Mouse (Mus musculus): ENCODE results near the gene Nnat. TPM values are rescaled to one million over a fixed set of nuclear protein-coding genes. Genes with fewer than 3 reads are reported as not detected.

The Nnat gene
- total RNA-seq, 2 experiments from 2014 or later, result 188 to 255 TPM

DNA sequence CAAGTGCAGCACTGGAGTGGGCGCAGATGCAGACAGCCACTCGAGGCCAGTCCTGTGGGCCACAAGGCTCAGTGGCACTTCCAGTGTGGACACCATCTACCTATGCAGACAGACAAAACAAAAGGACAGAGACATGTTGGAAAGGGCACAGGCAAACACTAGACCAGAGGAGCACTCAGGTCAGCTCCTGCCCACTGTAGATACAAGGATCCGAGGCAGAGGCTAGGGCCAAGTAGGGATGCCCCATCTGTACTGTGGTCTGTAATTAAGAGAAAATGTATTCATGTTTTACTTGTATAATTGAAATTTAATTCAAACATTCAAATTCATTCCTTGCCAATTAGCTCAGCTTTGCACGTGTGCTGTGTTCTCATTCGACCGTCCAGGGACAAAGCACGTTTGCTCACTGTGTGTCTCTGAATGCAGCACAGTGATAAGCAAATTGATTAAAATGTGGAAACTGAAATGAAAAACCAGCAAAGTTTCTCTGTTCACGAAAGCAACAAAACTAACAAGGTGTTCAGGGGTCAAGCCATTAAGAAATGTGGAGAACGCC is 15.5 kb upstream of the Nnat start:
- intact Hi-C loops (cut with DNase I), result no loop called here
- no peak for DNase-seq (ENCODE audit: low spot score in 2 of 2)

GRCm38 (mm10) chr2:157546686-157547085 is 13.2 kb upstream of the Nnat start:
- intact Hi-C loops (cut with DNase I), result no loop called here
- DNase-seq (ENCODE audit: low spot score in 2 of 2), result no peak

DNA sequence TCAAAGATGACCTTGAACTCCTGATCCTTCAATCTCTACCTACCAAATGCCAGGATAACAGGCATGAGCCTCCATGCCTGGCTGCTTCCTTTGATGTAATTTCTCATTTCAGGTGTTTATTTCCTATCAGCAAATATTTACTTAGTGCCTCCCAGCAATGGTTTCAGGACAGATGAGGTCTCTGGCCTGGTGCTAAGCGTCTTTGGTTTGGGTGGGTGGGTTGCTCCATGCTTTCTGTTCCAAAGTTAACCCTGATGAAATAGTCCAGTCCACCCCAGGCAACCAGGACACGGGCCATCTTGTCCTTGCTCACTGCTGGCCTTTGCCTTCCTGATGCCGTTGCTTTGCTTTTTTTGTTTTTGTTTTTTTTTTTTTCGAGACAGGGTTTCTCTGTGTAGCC is 9.6 kb upstream of the Nnat start:
- DNase-seq (ENCODE audit: low spot score in 2 of 2), result no peak
- intact Hi-C loops (cut with DNase I), result no loop called here

GRCm38 (mm10) chr2:157552158-157552886 is 7.6 kb upstream of the Nnat start:
- no peak for DNase-seq (ENCODE audit: low spot score in 2 of 2)
- intact Hi-C loops (cut with DNase I), result no loop called here

- intact Hi-C loops (cut with DNase I), result no loop called here
- DNase-seq (ENCODE audit: low spot score in 2 of 2), result no peak
These were observed 3.7 kb upstream of the Nnat start for GRCm38 (mm10) chr2:157556074-157556698.

DNA sequence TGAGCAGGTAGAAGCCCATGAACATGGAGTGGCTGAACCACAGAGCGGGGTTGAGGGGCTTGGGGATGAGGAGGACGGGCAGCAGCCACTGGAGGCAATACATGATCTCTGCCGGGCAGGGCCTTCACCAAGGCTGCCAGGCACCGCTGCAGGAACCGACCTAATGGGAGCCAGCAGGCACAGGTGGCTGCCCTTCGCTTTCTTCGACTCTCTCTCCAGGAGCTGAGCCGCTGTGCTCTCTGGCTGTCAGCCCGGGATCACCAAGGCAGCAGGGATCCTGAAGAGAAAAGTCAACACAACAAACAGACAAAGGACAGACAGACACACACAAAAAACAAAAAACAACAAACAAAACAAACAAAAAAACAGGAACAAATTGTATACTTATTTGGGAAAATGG is 1.8 kb upstream of the Nnat start:
- no peak for DNase-seq (ENCODE audit: low spot score in 2 of 2)
- intact Hi-C loops (cut with DNase I), result no loop called here

DNA sequence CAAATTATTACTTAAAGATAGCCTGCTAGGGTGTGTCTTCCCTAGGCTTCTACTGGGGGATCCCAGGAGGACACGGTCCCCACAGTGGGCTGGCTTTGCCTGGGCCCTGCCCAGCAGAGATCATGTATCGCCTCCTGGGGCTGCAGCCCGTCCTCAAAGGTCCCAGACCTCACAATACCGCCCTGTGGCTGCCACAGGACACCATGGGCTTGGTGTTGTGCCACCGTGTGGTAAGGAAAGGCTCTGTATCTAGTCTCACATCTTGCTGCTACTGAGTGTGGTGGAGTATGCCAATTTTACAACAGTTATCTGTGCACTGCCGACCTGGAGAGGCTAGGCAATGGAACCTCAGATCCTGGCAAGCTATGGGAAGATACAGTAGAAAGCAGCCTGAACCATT is 1.4 kb upstream of the Nnat start:
- DNase-seq (ENCODE audit: low spot score in 2 of 2), result no peak
- intact Hi-C loops (cut with DNase I), result no loop called here

DNA sequence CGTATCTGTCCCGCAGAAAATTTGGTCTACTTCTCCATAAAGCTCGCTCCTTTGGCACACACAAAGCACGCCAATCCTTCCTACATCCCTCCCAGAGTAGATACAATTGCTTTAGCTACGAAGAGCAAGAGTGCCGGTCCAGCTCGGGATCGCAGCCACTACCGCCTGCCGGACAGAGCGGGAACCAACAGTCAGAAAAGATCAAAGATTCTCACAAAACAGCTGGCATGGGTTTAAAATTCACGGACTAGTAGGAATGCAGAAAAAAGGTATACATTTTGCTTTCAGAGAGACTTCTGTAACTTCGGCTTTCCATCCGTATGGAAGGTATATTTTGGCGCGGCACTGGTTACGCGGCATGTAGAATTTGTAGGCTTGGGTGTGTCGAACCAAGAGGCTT is 438 bp upstream of the Nnat start:
- no peak for DNase-seq (ENCODE audit: low spot score in 2 of 2)
- intact Hi-C loops (cut with DNase I), result no loop called here

DNA sequence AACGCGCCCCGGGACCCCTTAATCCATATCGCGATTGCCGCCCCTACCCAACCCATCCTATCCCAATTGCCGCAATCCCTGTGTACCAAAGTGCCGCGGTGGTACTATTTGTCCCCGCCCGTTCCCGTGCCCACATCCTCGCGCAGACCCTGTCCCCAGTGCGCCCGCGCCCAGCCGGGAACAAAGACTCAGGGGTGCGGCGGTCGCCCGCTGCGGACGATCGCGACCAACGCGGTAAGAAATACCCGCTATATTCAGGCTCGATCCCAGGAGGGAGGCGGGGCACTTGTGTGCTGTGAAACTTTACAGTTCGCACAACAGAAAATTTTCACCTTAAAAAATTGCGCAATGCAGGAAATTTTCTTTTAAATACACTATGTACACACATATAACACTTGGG is 424 bp downstream of the Nnat start:
- DNase-seq (ENCODE audit: low spot score in 2 of 2), result no peak
- intact Hi-C loops (cut with DNase I), result no loop called here

DNA sequence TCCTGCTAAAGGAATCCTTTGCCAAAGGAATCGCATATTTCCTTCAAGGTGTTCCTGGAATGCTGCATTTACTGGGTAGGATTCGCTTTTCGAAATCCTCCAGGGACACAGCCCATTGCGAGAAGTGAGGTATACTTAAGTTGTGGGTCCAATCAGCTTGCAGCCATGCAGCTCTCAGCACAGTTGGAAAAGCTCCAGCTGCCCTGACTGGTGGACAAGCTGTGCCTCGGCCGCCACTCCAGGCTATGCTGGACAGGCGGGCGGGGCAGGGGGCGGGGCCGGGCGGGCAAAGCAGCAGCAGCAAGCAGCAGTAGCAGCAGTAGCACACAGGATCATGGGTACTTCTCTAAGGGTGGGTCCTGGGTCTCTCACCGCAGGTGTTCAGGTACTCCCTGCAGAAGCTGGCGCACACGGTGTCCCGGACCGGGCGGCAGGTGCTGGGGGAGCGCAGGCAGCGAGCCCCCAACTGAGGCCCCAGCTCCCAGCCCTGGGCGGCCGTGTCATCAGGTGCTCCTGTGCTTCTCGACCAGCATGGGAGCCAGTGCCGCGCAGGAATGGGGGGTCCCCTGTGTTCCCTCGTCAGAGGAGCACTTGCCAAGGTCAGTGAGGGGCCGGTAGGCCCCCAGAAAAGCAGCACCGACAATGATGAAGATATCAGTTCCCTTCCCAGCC is 1.4 kb downstream of the Nnat start:
- intact Hi-C loops (cut with DNase I), result no loop called here
- DNase-seq (ENCODE audit: low spot score in 2 of 2), result peak in 1 of 2 experiments; percentile 52

GRCm38 (mm10) chr2:157563031-157563430 is 3.2 kb downstream of the Nnat start:
- DNase-seq (ENCODE audit: low spot score in 2 of 2), result no peak
- intact Hi-C loops (cut with DNase I), result no loop called here

DNA sequence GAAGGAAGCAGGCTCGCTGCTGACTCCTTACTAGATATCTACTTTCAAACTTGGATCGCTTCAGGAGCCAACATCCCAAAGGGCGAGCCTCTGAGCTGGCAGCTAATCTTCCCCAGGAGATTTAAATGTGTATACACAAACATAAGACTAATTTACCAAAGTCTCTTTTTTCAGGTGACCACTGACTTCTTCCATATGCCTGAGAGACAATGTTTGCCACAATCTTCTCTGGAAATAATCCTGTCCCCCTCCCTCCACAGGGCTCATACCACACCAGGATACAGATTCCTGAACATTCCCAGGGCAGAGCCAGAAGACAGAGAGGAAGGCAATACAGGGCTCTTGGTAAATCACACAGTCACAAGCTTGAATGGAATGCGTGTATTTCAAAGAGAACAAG is 4.8 kb downstream of the Nnat start:
- intact Hi-C loops (cut with DNase I), result no loop called here
- DNase-seq (ENCODE audit: low spot score in 2 of 2), result no peak

- DNase-seq (ENCODE audit: low spot score in 2 of 2), result no peak
- intact Hi-C loops (cut with DNase I), result no loop called here
These were observed 5.6 kb downstream of the Nnat start for GRCm38 (mm10) chr2:157565446-157565845.

DNA sequence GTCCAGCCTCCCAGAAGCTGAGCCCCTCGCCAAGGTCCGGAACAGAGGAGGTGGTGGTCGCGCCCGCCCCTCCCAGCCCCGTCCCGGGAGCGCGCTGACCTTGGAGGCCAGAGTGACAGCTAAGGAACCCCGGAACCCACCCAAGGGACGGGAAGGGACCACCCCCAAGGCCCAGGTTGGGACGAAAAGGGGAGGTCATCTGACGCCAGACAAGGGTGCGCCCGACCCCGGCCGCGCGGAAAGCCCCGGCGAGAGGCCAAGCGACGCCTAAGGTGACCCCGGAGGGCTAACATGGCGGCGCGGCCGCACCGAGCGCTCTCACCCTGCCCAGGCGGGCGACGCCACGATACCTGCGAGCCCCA is 6.0 kb downstream of the Nnat start:
- no peak for DNase-seq (ENCODE audit: low spot score in 2 of 2)
- intact Hi-C loops (cut with DNase I), result loop anchor here (2.0 kb wide), 2 partner anchors 107 to 225 kb away; no protein-coding TSS in a partner anchor

- intact Hi-C loops (cut with DNase I), result loop anchor here (2.0 kb wide), 2 partner anchors 108 to 226 kb away; no protein-coding TSS in a partner anchor
- DNase-seq (ENCODE audit: low spot score in 2 of 2), result peak; percentile 84 to 88
These were observed 6.5 kb downstream of the Nnat start for GRCm38 (mm10) chr2:157566260-157566952.

DNA sequence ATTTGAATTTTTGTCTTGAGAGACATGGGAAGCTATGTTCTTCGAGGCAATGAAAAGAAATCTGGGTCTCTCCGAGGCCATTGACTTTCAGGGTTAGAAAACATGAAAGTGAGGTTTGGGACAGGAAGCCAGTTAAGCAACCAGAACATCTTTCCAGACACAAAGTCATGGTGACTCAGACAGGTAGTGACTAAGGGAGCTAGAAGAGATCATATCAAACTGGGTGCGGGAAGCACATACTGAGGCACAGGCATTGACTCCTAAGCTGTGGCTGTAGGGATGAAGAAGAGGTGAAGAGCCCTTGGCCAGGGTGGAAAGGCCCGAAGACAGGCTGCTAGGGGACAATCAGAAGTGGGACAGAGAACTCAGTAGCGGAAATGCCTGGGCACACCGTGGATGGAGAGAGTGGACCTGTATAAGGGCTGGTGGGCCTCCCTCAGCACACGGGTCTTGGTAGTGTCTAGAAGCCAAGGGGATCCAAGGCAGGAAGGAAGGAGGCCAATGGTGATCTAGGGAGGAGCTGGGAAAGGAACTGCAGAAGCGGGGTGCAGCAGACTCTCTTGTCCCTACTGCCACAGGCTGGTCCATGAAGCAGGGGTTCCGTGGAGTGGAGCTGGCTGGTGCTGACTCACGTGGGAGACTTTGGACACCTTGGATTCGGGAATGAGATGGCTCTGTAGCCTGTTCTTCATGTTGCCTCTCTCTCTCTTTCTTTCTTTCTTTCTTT is 7.5 kb downstream of the Nnat start:
- no peak for DNase-seq (ENCODE audit: low spot score in 2 of 2)
- intact Hi-C loops (cut with DNase I), result loop anchor here (2.0 kb wide), 2 partner anchors 109 to 227 kb away; no protein-coding TSS in a partner anchor

DNA sequence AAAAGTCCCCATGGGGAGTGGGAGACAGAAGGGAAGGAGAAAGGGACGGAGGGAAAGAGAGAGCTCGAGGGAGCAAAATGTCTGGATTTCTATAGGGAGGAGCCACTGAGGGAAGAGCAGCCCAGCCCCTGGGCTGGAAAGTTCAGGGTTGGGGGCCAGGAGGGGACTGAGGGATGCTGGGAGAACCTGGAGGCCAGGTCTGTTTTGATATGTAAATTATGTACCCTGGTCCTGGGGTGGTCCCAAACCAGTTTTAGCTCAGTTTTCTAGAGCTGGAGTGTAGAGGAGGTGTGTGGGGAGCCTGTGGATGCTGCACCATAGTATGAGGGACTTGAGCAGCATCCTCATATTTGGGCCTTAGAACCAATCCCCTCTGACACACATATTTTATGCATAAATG is 9.0 kb downstream of the Nnat start:
- intact Hi-C loops (cut with DNase I), result no loop called here
- DNase-seq (ENCODE audit: low spot score in 2 of 2), result no peak

- intact Hi-C loops (cut with DNase I), result loop anchor here (2.0 to 5.0 kb wide), 2 partner anchors 88 to 281 kb away; no protein-coding TSS in a partner anchor
- DNase-seq (ENCODE audit: low spot score in 2 of 2), result no peak
These were observed 10.1 kb downstream of the Nnat start for GRCm38 (mm10) chr2:157569796-157570485.

Data from left cerebral cortex, postnatal 36 days (tissue).